Mouse (Mus musculus) spleen, adult 12 weeks (tissue): ENCODE measurements around the gene Ada.
"Not testable (repeated sequence)": the region's sequence is repeated elsewhere in the genome, so short reads cannot be mapped to it uniquely, and the experiment has no call there.

ENCODE experiments used
- DNase-seq: peaks from one replicate; pipeline ENCODE4 v3.0.0; 2022; ENCODE audit warnings: low spot score

Gene Ada

DNA sequence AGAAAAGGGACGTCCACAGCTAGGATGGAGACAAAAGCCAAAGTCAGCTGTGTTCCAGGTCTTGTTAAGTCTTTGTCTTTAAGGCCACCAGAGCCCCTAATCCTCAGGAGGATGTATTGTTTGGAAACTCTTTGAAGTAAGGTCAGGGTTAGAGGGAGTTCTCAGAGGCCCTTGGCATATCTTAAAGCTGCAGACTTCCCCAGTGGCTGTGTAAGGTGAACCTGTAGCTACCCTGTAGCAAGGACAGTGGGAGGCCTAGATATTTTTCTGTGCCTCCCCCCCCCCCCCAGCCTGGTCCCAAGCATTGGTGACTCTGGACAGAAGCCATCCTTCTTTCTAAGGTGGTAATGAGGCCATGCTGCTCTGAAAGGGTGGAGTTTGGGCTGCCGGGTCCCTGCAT, 53.3 kb downstream of the Ada start:
- DNase-seq = no peak

DNA sequence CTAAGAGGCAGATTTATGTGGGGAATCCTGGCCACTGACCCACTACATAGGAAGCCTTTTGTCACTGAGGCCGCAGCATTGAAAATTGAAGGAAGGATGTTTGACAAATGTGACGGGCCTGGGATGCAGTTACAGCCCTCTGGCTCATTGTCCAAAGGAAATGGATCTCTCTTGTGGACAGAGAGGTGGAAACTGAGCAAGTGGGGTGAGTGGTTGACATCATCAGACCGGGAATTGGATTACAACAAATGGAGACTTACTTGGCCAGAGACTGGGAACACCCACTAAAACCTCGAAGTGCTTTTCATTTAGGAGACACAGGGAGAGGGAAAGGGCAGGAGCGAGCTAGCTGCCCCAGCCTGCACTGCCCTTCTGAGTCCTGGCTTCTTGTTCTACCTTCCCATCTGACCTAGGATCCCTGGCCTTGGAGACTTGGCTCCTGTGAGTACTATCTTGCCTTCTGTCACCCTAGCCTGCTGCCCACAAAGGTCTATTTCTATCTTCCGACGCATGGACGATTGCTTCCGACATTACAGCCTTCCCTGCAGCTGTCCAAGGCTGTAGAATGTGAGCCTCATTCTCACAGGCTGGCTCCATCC, 56.2 kb downstream of the Ada start:
- no peak for DNase-seq

DNA sequence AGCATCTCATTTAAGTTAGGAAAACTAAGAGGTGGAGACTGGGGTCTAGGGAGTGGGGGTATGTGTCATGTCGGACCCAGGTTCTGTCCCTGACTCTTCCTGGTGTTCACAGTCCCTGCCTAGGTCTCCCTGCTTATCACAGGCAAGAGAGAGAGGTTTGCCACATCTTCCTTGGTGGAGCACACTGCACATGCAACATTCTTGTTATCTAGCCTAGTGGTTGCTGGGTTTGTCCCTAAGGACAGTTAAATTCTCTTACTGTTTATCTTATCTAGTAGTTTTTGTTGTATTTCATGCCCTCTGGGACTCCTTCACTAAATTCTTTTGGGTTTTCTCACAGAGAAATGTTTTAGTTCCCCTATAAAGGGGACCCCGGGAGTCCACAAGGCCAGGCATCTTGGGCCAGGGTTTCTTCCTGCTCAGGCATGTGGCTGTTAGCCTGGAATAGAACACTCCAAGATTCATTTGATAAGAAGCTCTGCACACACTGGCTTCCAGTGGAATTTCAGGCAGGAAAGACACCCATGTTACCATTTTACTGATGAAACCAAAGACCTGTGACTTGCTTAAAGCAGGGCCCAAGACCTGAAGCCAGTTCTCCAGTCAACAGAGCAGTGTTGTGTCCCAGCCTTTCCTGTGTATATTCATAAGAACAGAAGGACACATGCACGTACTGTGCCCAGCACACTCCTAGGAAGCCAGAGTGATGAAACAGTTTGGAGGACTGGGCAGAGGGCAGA, 57.0 kb downstream of the Ada start:
- no peak for DNase-seq

DNA sequence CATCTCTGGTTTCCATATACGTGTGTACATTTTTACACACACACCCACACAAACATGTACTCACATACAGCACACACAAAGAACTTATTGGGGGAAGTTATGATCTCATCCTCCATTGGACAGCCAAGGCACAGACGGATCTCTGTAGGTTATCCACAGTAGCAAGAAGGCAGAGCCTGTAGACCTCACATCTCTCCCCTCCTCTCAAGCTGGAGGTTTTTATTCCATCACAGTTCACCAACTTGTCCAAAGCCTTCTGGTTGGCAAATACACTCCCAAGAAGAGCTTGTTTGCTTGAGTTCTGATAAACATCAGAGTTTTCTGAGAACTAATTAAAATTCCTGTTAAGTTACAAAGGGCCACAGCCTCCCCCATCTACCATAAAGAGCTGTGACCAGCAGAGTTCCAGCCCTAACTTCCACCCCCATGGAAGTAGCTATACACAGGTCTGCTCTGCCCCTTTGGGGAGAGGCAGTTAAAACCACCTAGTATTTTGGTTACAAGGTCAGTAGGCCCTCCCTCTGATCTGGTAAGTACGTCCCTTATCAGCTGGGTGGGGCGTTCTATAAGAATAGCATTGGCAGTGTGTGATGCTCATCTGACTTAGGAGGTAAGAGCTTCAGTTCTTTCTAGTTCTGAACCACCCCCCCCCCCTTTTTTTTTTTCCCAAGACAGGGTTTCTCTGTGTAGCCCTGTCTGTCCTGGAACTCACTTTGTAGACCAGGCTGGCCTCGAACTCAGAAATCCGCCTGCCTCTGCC, 58.0 kb downstream of the Ada start:
- no peak for DNase-seq

DNA sequence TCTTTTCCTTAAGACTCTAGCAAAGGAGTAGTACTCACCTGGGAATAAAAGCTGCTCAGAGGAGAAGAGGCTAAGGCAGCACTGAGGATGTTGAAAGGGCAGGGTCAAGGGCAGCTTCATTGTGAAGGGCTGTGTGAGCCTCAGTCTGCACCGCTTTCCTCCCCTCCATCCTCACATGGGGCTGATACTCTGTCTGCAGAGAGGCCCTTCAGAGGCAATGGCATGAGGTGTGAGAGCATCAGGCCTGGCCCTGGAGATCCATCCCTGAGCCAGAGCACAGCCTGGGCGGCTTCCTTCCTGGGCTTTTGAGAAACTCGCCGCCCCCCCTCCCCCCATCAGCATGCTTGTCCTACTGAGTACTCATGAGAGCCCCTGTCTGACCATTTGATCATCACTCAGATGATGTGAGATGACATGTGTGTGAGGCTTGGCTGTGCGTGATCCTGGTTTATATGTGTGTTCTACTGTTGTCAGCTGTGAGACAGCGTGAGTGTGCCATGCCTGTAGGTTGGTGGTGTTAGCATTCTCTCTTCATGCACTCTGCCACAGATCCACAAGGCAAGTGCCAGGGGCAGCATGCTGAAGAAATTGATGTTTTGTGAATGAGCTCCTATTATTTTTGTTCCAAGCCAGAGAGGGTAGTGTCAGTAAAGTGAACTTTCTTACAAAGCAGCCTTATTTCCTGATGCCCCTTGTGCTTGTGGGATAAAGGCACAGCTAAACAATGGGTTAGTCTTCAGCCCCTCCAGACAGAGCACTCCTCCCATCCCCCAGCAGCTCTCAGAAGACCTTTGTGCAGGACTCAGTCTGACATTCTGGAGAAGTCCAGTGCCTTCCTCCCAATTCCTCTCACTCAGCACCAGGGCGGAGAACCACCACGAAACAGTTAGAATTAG, 59.4 kb downstream of the Ada start:
- no peak for DNase-seq

DNA sequence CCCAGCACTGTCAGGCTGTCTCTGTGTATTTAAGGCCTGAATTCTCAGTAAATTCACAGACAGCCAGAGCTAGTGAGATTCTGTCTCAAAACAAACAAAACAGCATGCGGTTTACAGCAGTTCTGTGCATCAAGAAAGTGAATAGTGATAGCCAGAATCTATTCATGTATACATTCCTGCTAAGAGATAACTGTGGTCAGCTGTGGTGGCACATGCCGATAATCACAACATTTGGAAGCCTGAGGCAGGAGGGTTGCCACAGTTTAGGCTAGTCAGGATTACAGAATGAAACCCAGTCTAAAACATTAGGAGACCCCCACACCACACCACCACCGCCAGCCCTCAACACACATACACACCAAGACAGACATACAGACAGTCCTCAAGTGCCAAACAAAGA, 60.3 kb downstream of the Ada start:
- DNase-seq = no peak

DNA sequence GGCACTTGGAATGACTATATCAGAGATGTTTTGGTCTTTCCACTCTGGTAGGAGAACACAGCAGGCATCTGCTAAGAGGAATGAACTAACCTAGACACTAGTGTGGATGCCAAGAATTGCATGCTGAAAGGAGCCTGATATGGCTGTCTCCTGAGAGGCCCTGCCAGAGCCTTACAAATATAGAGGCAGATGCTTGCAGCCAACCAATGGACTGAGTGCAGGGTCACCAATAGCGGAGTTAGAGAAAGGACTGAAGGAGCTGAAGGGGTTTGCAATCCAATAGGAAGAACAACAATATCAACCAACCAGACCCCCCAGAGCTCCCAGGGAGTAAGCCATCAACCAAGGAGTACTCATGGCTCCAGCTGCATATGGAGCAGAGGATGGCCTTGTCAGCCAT, 61.7 kb downstream of the Ada start:
- not testable (repeated sequence) for DNase-seq

DNA sequence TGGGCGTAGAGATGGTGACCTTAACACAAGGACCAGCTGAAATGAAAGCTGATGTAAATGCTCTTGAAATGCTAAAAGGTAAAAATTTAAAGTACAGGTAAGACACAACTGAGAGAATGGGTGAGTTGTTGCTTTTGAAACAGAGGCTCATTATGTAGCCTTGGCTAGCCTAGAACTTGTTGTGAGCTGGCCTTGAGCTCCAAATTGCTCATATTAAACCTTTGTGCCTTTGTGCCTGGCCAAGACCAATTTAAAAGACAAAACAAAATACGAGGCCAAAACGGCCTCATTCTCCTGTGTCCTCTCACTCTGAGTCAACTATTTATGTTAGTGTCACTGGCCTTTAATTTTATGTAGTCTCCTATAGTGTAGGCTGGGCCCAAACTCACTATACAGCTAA, 63.2 kb downstream of the Ada start:
- DNase-seq = no peak

DNA sequence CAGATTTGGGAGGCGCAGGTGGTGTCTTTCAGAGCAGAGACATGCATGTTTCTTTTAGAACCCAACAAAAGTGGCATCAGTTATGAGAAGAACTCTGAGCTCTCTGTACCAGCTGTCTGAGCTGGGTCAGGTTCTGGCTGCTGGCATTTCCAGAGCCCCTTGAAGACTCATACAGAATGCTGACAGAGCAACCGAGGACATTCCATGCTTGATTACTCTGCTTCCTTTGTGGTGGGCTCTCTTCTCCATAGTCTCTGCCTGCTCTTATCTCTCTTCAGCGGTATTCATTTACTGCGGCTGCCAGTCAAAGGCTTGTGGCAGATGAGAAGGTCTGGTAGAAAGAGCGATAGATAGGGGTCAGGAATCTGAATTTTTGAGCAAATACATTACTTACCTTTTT, 63.8 kb downstream of the Ada start:
- DNase-seq = no peak

DNA sequence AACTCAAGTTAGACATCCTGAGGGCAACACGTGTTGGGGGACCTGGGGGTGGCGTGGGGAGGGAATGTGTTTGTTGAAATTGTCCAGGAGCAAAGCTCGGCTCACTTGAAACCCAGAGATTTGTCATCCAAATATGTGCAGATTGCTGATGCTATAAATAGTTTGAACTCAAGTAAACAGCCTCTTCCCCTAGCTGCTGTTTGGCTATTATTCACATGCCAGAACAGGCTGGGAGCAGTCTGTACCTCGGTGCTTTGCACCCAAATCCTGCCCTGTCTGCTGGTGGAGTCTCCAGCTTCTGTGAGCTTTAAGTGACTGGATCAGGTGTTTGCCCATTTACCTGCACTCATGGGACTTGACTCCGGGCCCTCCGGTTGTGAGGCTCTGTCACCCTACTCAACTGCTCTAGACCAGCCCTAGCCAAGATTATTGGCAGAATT, 64.3 kb downstream of the Ada start:
- DNase-seq = no peak

DNA sequence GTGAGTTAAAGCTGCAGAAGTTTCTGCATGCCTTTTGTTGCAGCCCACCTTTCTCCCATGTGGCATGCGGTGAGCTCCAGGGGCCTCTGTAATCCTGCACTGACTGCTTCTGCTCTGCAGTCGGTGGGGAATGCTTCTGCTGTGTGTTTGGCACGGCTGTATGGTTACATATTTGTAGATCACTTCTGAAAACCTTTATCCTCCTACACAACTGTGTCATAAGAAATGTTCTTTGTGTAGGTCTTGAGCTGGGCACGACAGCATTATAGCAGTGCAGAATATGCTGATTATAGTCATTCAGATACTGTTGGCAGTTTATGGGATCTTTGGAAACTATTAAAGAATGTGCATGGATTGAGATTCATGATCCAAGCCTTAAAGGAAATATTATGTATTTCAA, 64.8 kb downstream of the Ada start:
- no peak for DNase-seq

DNA sequence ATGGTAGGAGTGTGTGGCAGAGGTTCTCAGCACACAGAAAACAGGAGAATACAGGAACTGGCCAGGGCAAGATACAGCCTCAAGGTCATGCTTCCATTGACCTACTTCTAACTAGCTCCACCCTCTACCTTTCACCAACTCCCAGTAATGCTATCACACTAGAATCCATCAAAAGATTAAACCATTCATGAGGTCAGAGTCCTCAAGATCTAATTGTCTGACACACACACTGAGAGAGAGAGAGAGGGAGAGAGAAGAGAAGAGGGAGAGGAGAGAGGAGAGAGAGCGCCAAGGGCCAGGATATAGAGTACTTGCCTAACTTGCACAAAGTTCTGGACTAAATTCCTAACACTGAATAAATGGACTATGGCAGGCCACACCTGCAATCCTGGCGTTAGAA, 67.7 kb downstream of the Ada start:
- no peak for DNase-seq

DNA sequence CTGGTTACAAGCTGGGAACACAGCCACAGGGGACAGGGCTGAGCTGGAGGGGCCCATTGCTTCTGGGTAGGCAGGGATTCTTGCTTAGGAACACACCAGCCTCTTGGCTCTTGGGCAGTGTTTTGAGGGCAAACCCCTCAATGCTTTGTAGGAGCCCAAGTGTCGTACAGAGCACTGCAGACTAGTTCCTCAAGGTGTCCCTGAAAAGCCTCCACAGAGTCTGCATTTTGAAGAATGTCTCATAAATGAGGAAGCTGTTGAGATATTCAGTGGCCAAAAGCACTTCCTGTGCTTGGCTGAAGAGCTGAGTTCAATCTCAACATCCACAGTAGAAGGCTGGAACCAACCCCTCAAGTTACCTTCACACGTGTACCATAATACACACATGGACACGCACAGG, 73.3 kb downstream of the Ada start:
- no peak for DNase-seq
